Mouse (Mus musculus) olfactory bulb, adult 2 months (tissue): ENCODE measurements at regions not wholly inside any gene's neighbourhood (a gene's known extent, or its start where the extent isn't known, plus 50 kb on each side); places are given as distances from the start of the nearest gene placed in this dataset.

Source experiments
- H3K27ac ChIP-seq: fragments of 200-500 bp; 2 replicates; pipeline ENCODE4 v1.5.1; 2012; ENCODE audit warnings: low read depth, low read length; ENCODE audit not compliant: insufficient read depth
- H3K4me1 ChIP-seq: fragments of 200-500 bp; 2 replicates; pipeline ENCODE4 v1.6.1; 2012; ENCODE audit warnings: low read length; ENCODE audit not compliant: control insufficient read depth, insufficient read depth
- H3K4me3 ChIP-seq: fragments of 200-500 bp; 2 replicates; pipeline ENCODE4 v1.5.1; 2012; ENCODE audit warnings: mild to moderate bottlenecking, low read depth, low read length, moderate library complexity; ENCODE audit not compliant: insufficient read depth
- CTCF ChIP-seq: fragments of 200-500 bp; IDR thresholded peaks from 2 replicates; pipeline ENCODE4 v1.5.1; 2012; ENCODE audit warnings: low read depth, mild to moderate bottlenecking, low read length, moderate library complexity; ENCODE audit not compliant: insufficient read depth
- POLR2A ChIP-seq: fragments of 200-500 bp; IDR thresholded peaks from 2 replicates; pipeline ENCODE4 v1.6.1; 2012; ENCODE audit warnings: mild to moderate bottlenecking, low read depth, low read length, moderate library complexity; ENCODE audit not compliant: insufficient read depth
- WGBS: fragments of 180-500 bp; shearing (Covaris S2); methylation state at CpG from one replicate; pipeline ENCODE4 v1.1.7; 2018; 5-methylcytosine and 5-hydroxymethylcytosine counted together

- 56% methylated on average over 6 of the region's 6 CpGs for WGBS
- TF ChIP-seq POLR2A (no peak), CTCF (no peak)
- H3K4me3 ChIP-seq, result no peak overlapping the region
Observed at GRCm38 (mm10) chr9:51379589-51379988, 50.9 kb upstream of the 1810046K07Rik start.

GRCm38 (mm10) chr9:51393921-51394320 is 65.2 kb upstream of the 1810046K07Rik start:
- H3K4me3 ChIP-seq, result no peak overlapping the region
- 63% methylated on average over 2 of the region's 2 CpGs for WGBS
- H3K27ac ChIP-seq, result no peak overlapping the region
- H3K4me1 ChIP-seq, result 0 out of 2 replicates have a peak, but pooled peaks cover 3% of the 10 kb centered on the region
- TF ChIP-seq POLR2A, result no peak
- TF ChIP-seq CTCF, result no peak

More at GRCm38 (mm10) chr9:51379589-51379988, 50.9 kb upstream of the 1810046K07Rik start:
- Histone ChIP-seq H3K4me1 (peaks cover 4% of the 10 kb centered on the region; the same call in 1 of the 2 replicates), H3K27ac (no peak overlapping the region)

- H3K27ac ChIP-seq, result no peak overlapping the region
- H3K4me1 ChIP-seq, result 0 out of 2 replicates have a peak, but pooled peaks cover 3% of the 10 kb centered on the region
- 15% methylated on average over 9 of the region's 9 CpGs for WGBS
- no peak overlapping the region for H3K4me3 ChIP-seq
- TF ChIP-seq CTCF (no peak), POLR2A (no peak)
Observed at GRCm38 (mm10) chr9:51394372-51394771, 65.7 kb upstream of the 1810046K07Rik start.

- 0 out of 2 replicates have a peak, but pooled peaks cover 3% of the 10 kb centered on the region for H3K4me1 ChIP-seq
- TF ChIP-seq CTCF (no peak), POLR2A (no peak)
- WGBS, result 92% methylated on average over 3 of the region's 3 CpGs
- no peak overlapping the region for H3K4me3 ChIP-seq
- no peak overlapping the region for H3K27ac ChIP-seq
Observed at GRCm38 (mm10) chr9:51396801-51397200, 68.1 kb upstream of the 1810046K07Rik start.

- Histone ChIP-seq H3K4me3 (no peak overlapping the region), H3K4me1 (0 out of 2 replicates have a peak, but pooled peaks cover 3% of the 10 kb centered on the region), H3K27ac (no peak overlapping the region)
- TF ChIP-seq CTCF (no peak), POLR2A (no peak)
- WGBS, result 46% methylated on average over 1 of the region's 1 CpGs
Observed at GRCm38 (mm10) chr9:51397589-51398220, 69.0 kb upstream of the 1810046K07Rik start.

GRCm38 (mm10) chr9:51398886-51399285 is 70.2 kb upstream of the 1810046K07Rik start:
- 69% methylated on average over 4 of the region's 4 CpGs for WGBS
- TF ChIP-seq CTCF (no peak), POLR2A (no peak)

GRCm38 (mm10) chr9:51399356-51399755 is 70.6 kb upstream of the 1810046K07Rik start:
- H3K4me3 ChIP-seq, result no peak overlapping the region
- TF ChIP-seq POLR2A, result no peak
- TF ChIP-seq CTCF, result no peak
- no peak overlapping the region for H3K27ac ChIP-seq
- 58% methylated on average over 4 of the region's 4 CpGs for WGBS
- H3K4me1 ChIP-seq, result 0 out of 2 replicates have a peak, but pooled peaks cover 2% of the 10 kb centered on the region

More at GRCm38 (mm10) chr9:51398886-51399285, 70.2 kb upstream of the 1810046K07Rik start:
- Histone ChIP-seq H3K4me3 (no peak overlapping the region), H3K4me1 (0 out of 2 replicates have a peak, but pooled peaks cover 3% of the 10 kb centered on the region), H3K27ac (no peak overlapping the region)

GRCm38 (mm10) chr9:51401779-51402178 is 73.1 kb upstream of the 1810046K07Rik start:
- TF ChIP-seq CTCF (no peak), POLR2A (no peak)
- H3K27ac ChIP-seq, result no peak overlapping the region
- H3K4me3 ChIP-seq, result no peak overlapping the region
- no peaks in the 10 kb centered on the region for H3K4me1 ChIP-seq
- WGBS, result 91% methylated on average over 3 of the region's 3 CpGs

- Histone ChIP-seq H3K27ac (no peak overlapping the region), H3K4me3 (no peak overlapping the region), H3K4me1 (no peaks in the 10 kb centered on the region)
- 17% methylated on average over 1 of the region's 1 CpGs for WGBS
- TF ChIP-seq POLR2A (no peak), CTCF (no peak)
Observed at GRCm38 (mm10) chr9:51407978-51408377, 79.3 kb upstream of the 1810046K07Rik start.
